Mouse (Mus musculus): Measurements from ENCODE around the gene Mfsd5.

- no peak for TF ChIP-seq CTCF (conservative IDR thresholded peaks at IDR 0.05; ENCODE audit: low read length)
- no peak for TF ChIP-seq NANOG (IDR thresholded peaks at IDR 0.05; ENCODE audit: borderline replicate concordance, low read length)
- TF ChIP-seq POU5F1 (IDR thresholded peaks at IDR 0.05; ENCODE audit: borderline replicate concordance, low read length), result no peak
Observed at GRCm38 (mm10) chr15:102256431-102257201, 22.6 kb upstream of the Mfsd5 start.

Data from E14TG2a.4 (cell line).